Comparison of ENCODE assay signal across 12 mouse cellular contexts in genomic region chr4:149219401-149220041, GRCm38 (mm10). TPM values are rescaled to one million over a fixed set of nuclear protein-coding genes. Genes with fewer than 3 reads are reported as not detected.
DNase-seq lines count a peak whose midpoint lies in the region; ATAC-seq lines count a peak whose summit lies in the region.
"Had no signal": no experiment of that assay in that cellular context is flagged by ENCODE, and none has a peak within 500 bp of the region (broad histone marks: within the 10 kb centered on the region; RNA-seq: fewer than 3 reads in every experiment).

No protein-coding gene starts in this region.

- no peak overlapping the region for H3K4me2 ChIP-seq in hindbrain, embryonic 13.5 days
- no peak overlapping the region for H3K4me2 ChIP-seq in midbrain, embryonic 16.5 days (ENCODE audit: low read length)
- H3K4me2 ChIP-seq: heart, embryonic 13.5 days; liver, embryonic 11.5 days had no signal

- H3K9ac ChIP-seq in hindbrain, embryonic 13.5 days: no peak overlapping the region
- H3K9ac ChIP-seq in midbrain, embryonic 16.5 days (ENCODE audit: low read depth, low read length): no peak overlapping the region
- H3K9ac ChIP-seq: heart, embryonic 13.5 days had no signal

- H3K9me3 ChIP-seq in forebrain, embryonic 10.5 days: peaks cover 8% of the 10 kb centered on the region; the same call in 1 of the 2 replicates
- no peaks in the 10 kb centered on the region for H3K9me3 ChIP-seq in hindbrain, embryonic 13.5 days
- no peaks in the 10 kb centered on the region for H3K9me3 ChIP-seq in midbrain, embryonic 16.5 days (replicated peaks; ENCODE audit: control insufficient read depth, low read length, poor library complexity, severe bottlenecking)
- H3K9me3 ChIP-seq: heart, embryonic 13.5 days had no signal

- peaks cover 86% of the 10 kb centered on the region for H3K36me3 ChIP-seq in forebrain, embryonic 10.5 days (replicated peaks)
- H3K36me3 ChIP-seq in hindbrain, embryonic 13.5 days: peaks cover 92% of the 10 kb centered on the region
- H3K36me3 ChIP-seq in midbrain, embryonic 16.5 days (ENCODE audit: control insufficient read depth, insufficient read depth, low read length): peaks cover 45% of the 10 kb centered on the region

- peak; percentile 46 for DNase-seq in brain, adult 2 months (ENCODE audit: low read depth, low spot score)
- no peak for DNase-seq in forebrain, embryonic 10.5 days (ENCODE audit: extremely low spot score, low spot score)
- no peak for DNase-seq in adrenal gland, postnatal 10 days
- DNase-seq in right cerebral cortex, postnatal 36 days (ENCODE audit: low spot score in 2 of 2): no peak
- DNase-seq in thymus, postnatal 36 days: no peak
- DNase-seq: gastrocnemius, postnatal 25 days; kidney, postnatal 14 days; spleen, adult 18-20 months had no signal

- peak overlapping the region; percentile 4; the same call in 1 of the 2 replicates for H3K4me3 ChIP-seq in forebrain, embryonic 10.5 days
- H3K4me3 ChIP-seq in hindbrain, embryonic 13.5 days: no peak overlapping the region
- H3K4me3 ChIP-seq in midbrain, embryonic 16.5 days (ENCODE audit: low read depth, low read length): no peak overlapping the region
- H3K4me3 ChIP-seq: heart, embryonic 13.5 days had no signal

- peak overlapping the region; percentile 82 for H3K27ac ChIP-seq in forebrain, embryonic 10.5 days
- H3K27ac ChIP-seq in hindbrain, embryonic 13.5 days: peak overlapping the region; percentile 83
- peak overlapping the region; percentile 75 for H3K27ac ChIP-seq in midbrain, embryonic 16.5 days (ENCODE audit: low read length)

- 0 out of 2 replicates have a peak, but pooled peaks have one; percentile 43 for ATAC-seq in hindbrain, embryonic 13.5 days (ENCODE audit: low FRiP score)
- ATAC-seq in midbrain, embryonic 16.5 days: 0 out of 2 replicates have a peak, but pooled peaks have one; percentile 39

- H3K27me3 ChIP-seq in forebrain, embryonic 10.5 days (ENCODE audit: poor library complexity, severe bottlenecking): no peaks in the 10 kb centered on the region
- no peaks in the 10 kb centered on the region for H3K27me3 ChIP-seq in hindbrain, embryonic 13.5 days
- H3K27me3 ChIP-seq in midbrain, embryonic 16.5 days (ENCODE audit: control insufficient read depth, insufficient read depth, low read depth, low read length): no peaks in the 10 kb centered on the region
- H3K27me3 ChIP-seq: heart, embryonic 13.5 days had no signal

- peaks cover 42% of the 10 kb centered on the region for H3K4me1 ChIP-seq in forebrain, embryonic 10.5 days
- H3K4me1 ChIP-seq in hindbrain, embryonic 13.5 days (replicated peaks): peaks cover 23% of the 10 kb centered on the region
- peaks cover 10% of the 10 kb centered on the region for H3K4me1 ChIP-seq in midbrain, embryonic 16.5 days (ENCODE audit: control insufficient read depth, insufficient read depth, low read length)

- WGBS in forebrain, embryonic 10.5 days: 65% methylated on average over 12 of the region's 12 CpGs
- 52% methylated on average over 12 of the region's 12 CpGs for WGBS in hindbrain, embryonic 13.5 days
- WGBS in midbrain, embryonic 16.5 days: 45% methylated on average over 12 of the region's 12 CpGs

RNA-seq across cellular contexts. Expression of gene Pgd, which starts 53.0 kb away (rescaled TPM):
- polyA plus RNA-seq in forebrain, embryonic 10.5 days (2016; fragmentation: Nextera tagmentation; extraction: Ambion mirVana): 169 and 172 TPM in 2 replicates
- 111 and 114 TPM in 2 replicates for polyA plus RNA-seq in hindbrain, embryonic 13.5 days (2015; fragmentation: Nextera tagmentation; extraction: Ambion mirVana)
- polyA plus RNA-seq in midbrain, embryonic 16.5 days (2015; fragmentation: Nextera tagmentation; extraction: Ambion mirVana): 110 and 114 TPM in 2 replicates
- total RNA-seq in adrenal gland, postnatal 10 days (2021): 100 to 1,000 TPM; 175 to 176 TPM
